Mouse (Mus musculus) kidney, adult 2 months (tissue): Measurements from ENCODE around the gene Mettl16. TPM values are rescaled to one million over a fixed set of nuclear protein-coding genes. Genes with fewer than 3 reads are reported as not detected.

Experiments
- DNase-seq: peaks from one replicate; pipeline ENCODE4 v3.0.0; 2021
- H3K27ac ChIP-seq: fragments of 200-500 bp; 2 replicates; pipeline ENCODE4 v1.5.1; 2012; ENCODE audit warnings: low read depth, low read length, control low read depth, inconsistent platforms; ENCODE audit not compliant: insufficient read depth
- H3K27me3 ChIP-seq: fragments of 200-500 bp; replicated peaks from 2 replicates; pipeline ENCODE4 v1.6.1; 2012; ENCODE audit warnings: mild to moderate bottlenecking, moderate library complexity, low read length, inconsistent platforms; ENCODE audit not compliant: control insufficient read depth, insufficient read depth
- H3K36me3 ChIP-seq: fragments of 200-500 bp; 2 replicates; pipeline ENCODE4 v1.6.1; 2012; ENCODE audit warnings: mild to moderate bottlenecking, moderate library complexity, low read length, inconsistent platforms; ENCODE audit not compliant: control insufficient read depth, insufficient read depth
- H3K4me1 ChIP-seq: fragments of 200-500 bp; 2 replicates; pipeline ENCODE4 v1.6.1; 2011; ENCODE audit warnings: low read length; ENCODE audit not compliant: control insufficient read depth, insufficient read depth
- H3K4me3 ChIP-seq: fragments of 200-500 bp; 2 replicates; pipeline ENCODE4 v1.5.1; 2011; ENCODE audit warnings: mild to moderate bottlenecking, low read depth, low read length, control low read depth; ENCODE audit not compliant: insufficient read depth
- CTCF ChIP-seq: fragments of 200-500 bp; conservative IDR thresholded peaks from 2 replicates; pipeline ENCODE4 v1.5.1; 2011; ENCODE audit warnings: low read depth, mild to moderate bottlenecking, control low read depth, low read length, moderate library complexity, mixed read lengths; ENCODE audit not compliant: insufficient read depth, insufficient read length
- POLR2A ChIP-seq: fragments of 200-500 bp; IDR thresholded peaks from one replicate; pipeline ENCODE4 v1.6.1; 2011; ENCODE audit warnings: low read depth, low read length, control low read depth
- WGBS: fragments of 180-500 bp; shearing (Covaris S2); methylation state at CpG from one replicate; pipeline ENCODE4 v1.1.7; 2018; 5-methylcytosine and 5-hydroxymethylcytosine counted together
- polyA plus RNA-seq: library from polyadenylated mRNA; depleted of rRNA; stranded (reverse); fragments of >200 nt; gene quantifications from 2 replicates; pipeline ENCODE4 v1.2.3, GENCODE M21; 2012

Mettl16 gene
- polyA plus RNA-seq, 1 experiment: 3.8 TPM

DNA sequence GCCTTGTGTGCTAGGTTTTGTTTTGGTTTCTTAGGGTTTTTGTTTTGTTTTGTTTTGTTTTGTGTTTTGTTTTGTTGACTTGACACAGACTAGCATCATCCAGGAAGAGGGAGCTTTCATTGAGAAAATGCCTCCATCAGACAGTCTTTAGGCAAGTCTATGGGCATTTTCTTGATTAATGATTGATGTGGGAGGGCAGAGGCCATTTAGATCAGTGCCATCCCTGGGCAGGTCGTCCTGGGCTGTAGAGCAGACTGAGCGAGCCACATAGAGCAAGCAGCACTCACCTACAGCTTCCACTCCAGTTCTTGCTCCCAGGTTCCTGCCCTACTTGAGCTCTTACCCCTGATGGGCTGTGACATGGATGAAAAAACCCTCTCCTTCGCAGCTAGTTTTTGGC, 32.8 kb upstream of the Mettl16 start:
- TF ChIP-seq POLR2A: no peak
- no peak for TF ChIP-seq CTCF
- peak; percentile 64 for DNase-seq

DNA sequence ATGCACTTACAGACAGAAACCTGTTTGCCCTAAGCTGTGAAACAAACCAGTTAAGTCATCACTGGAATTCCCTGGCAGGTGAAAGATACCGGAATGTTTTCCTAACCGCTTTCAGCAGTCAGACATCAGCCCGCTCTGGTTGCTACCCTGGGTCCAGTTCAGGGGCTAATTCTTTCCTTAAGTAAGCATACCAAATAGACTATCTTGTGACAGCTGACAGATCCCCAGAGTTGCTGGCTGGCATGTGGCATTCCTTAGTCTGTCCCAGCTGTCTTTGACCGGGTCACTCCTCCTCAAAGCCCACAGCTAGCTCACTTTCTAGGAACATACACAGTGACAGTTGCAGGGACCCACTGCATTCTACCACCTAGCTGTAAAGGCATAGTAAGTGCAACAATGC, 22.6 kb upstream of the Mettl16 start:
- WGBS: 46% methylated on average over 4 of the region's 4 CpGs
- Histone ChIP-seq H3K27ac (no peak overlapping the region), H3K4me1 (no peaks in the 10 kb centered on the region), H3K27me3 (no peaks in the 10 kb centered on the region), H3K36me3 (no peaks in the 10 kb centered on the region), H3K4me3 (no peak overlapping the region)
- no peak for TF ChIP-seq CTCF
- no peak for DNase-seq

More for the DNA sequence above, 32.8 kb upstream of the Mettl16 start:
- WGBS: 43% methylated on average over 3 of the region's 3 CpGs
- Histone ChIP-seq H3K27ac (no peak overlapping the region), H3K36me3 (no peaks in the 10 kb centered on the region), H3K4me1 (peaks cover 3% of the 10 kb centered on the region; the same call in 1 of the 2 replicates), H3K27me3 (no peaks in the 10 kb centered on the region), H3K4me3 (no peak overlapping the region)

GRCm38 (mm10) chr11:74749241-74749640, 21.4 kb upstream of the Mettl16 start:
- H3K27ac ChIP-seq: peak overlapping the region; percentile 65; the same call in 1 of the 2 replicates
- H3K36me3 ChIP-seq: no peaks in the 10 kb centered on the region
- H3K4me3 ChIP-seq: no peak overlapping the region
- no peak for DNase-seq
- no peaks in the 10 kb centered on the region for H3K4me1 ChIP-seq
- H3K27me3 ChIP-seq: no peaks in the 10 kb centered on the region
- no peak for TF ChIP-seq POLR2A
- TF ChIP-seq CTCF: no peak
- 79% methylated on average over 13 of the region's 13 CpGs for WGBS

DNA sequence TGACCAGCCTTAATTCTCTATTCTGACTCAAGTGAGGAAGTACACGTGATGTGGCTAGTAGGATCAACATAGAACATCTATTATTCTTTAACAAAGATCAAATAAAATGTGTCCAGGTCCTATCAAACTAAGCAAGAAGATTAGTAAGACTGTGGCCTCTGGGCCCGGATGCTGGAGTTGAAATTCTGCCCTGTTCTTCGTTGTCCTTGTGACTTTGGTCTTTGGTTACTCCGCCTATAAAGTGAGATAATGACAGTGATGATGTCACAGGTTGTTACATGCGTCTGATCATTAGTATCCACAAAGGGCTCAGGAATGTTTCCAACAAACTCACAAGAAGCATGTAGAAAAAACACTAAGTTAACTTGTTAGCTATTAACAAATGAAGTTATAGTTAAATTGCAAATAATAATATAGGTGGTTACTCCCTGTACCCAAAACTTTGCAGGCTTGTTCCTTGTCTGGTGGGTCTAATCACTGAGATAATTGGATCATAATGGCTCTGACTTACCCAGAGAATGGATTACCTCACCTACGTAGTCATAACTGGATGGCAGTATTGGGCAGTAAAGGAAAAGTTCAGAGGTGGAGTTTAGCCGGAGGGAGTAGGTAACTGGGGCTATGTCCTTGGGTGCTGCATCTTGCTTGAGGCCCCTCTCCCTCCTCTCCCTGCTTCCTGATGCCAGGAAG, 19.8 kb upstream of the Mettl16 start:
- Histone ChIP-seq H3K27ac (no peak overlapping the region), H3K4me3 (no peak overlapping the region), H3K27me3 (no peaks in the 10 kb centered on the region), H3K4me1 (no peaks in the 10 kb centered on the region), H3K36me3 (no peaks in the 10 kb centered on the region)
- 57% methylated on average over 7 of the region's 7 CpGs for WGBS
- TF ChIP-seq POLR2A (no peak), CTCF (no peak)
- DNase-seq: no peak

GRCm38 (mm10) chr11:74751352-74752066, 19.1 kb upstream of the Mettl16 start:
- Histone ChIP-seq H3K27me3 (no peaks in the 10 kb centered on the region), H3K4me1 (0 out of 2 replicates have a peak, but pooled peaks cover 2% of the 10 kb centered on the region), H3K4me3 (no peak overlapping the region), H3K36me3 (no peaks in the 10 kb centered on the region), H3K27ac (no peak overlapping the region)
- TF ChIP-seq CTCF: no peak
- WGBS: 81% methylated on average over 9 of the region's 9 CpGs
- DNase-seq: no peak

- 40% methylated on average over 2 of the region's 2 CpGs for WGBS
- TF ChIP-seq POLR2A: no peak
- TF ChIP-seq CTCF: no peak
- no peak overlapping the region for H3K4me3 ChIP-seq
- H3K27me3 ChIP-seq: no peaks in the 10 kb centered on the region
- peak; percentile 68 for DNase-seq
- H3K4me1 ChIP-seq: peaks cover 5% of the 10 kb centered on the region; the same call in 1 of the 2 replicates
- H3K36me3 ChIP-seq: no peaks in the 10 kb centered on the region
- 0 out of 2 replicates have a peak overlapping the region, but pooled peaks have one; percentile 10 for H3K27ac ChIP-seq
Measured at GRCm38 (mm10) chr11:74756631-74757030, 14.0 kb upstream of the Mettl16 start.

GRCm38 (mm10) chr11:74761011-74761705, 9.5 kb upstream of the Mettl16 start:
- no peaks in the 10 kb centered on the region for H3K36me3 ChIP-seq
- H3K4me3 ChIP-seq: no peak overlapping the region
- H3K27ac ChIP-seq: no peak overlapping the region
- peak; percentile 58 for DNase-seq
- H3K27me3 ChIP-seq: no peaks in the 10 kb centered on the region
- WGBS: 66% methylated on average over 12 of the region's 12 CpGs
- TF ChIP-seq POLR2A (no peak), CTCF (no peak)
- H3K4me1 ChIP-seq: peaks cover 5% of the 10 kb centered on the region; the same call in 1 of the 2 replicates
